Mouse (Mus musculus): ENCODE measurements around the gene Chia1. TPM values are rescaled to one million over a fixed set of nuclear protein-coding genes. Genes with fewer than 3 reads are reported as not detected.
"Not testable (repeated sequence)": the region's sequence is repeated elsewhere in the genome, so short reads cannot be mapped to it uniquely, and the experiment has no call there.

Gene Chia1
- total and polyA plus RNA-seq, 3 experiments: not detected

DNA sequence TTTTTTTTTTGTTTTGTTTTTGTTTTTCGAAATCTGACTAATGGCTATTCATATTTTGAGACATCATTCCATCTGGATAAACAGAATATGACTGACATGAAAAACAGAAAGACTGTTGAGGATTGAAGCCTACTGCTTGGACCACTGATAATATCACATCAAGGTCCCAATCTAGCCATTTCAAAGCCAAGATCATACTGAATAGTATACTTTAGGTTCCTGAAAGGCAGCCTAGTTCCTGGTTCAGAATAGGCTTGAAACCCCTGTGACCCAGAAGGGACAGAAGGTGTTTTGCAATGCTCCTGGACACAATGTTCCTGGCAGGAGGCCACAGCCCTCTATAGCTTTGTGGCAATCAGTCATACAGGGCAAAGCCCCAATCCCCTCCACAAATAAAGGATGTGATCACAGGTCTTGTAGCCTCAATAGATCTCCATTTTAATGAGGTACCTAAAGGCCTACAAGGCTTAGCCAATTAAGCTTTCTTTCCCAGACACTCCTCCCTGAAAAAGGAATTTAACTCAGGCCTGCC, 57.6 kb downstream of the Chia1 start:
- H3K36me3 ChIP-seq (ENCODE audit: control insufficient read depth in 1 of 2, insufficient read depth in 2 of 2, low read length in 2 of 2): no peaks in the 10 kb centered on the region
- H3K27ac ChIP-seq (ENCODE audit: control insufficient read depth, low read depth, low read length): no peak overlapping the region
- H3K4me1 ChIP-seq (ENCODE audit: control insufficient read depth in 1 of 2, insufficient read depth in 2 of 2, low read length in 2 of 2): no peaks in the 10 kb centered on the region
- H3K27me3 ChIP-seq (ENCODE audit: control insufficient read depth in 1 of 2, insufficient read depth in 2 of 2, low read length in 2 of 2): no peaks in the 10 kb centered on the region
- TF ChIP-seq POLR2AphosphoS2 (IDR thresholded peaks at IDR 0.05; ENCODE audit: low read length) (no peak), ELF1 (IDR thresholded peaks at IDR 0.05; ENCODE audit: low read depth, low read length) (no peak), ZNF384 (IDR thresholded peaks at IDR 0.05; ENCODE audit: low read depth, low read length) (no peak), SIN3A (IDR thresholded peaks at IDR 0.05; ENCODE audit: low read length) (no peak)
- DNase-seq (ENCODE audit: low read depth, low spot score): no peak
- no peaks in the 10 kb centered on the region for H3K79me2 ChIP-seq (ENCODE audit: control insufficient read depth, insufficient read depth, low read length, poor library complexity)
- no peak overlapping the region for H3K9ac ChIP-seq (ENCODE audit: control insufficient read depth, low read depth, low read length, poor library complexity, severe bottlenecking)
- no peak overlapping the region for H3K4me3 ChIP-seq (ENCODE audit: control insufficient read depth in 1 of 2, insufficient read depth in 1 of 2, low read depth in 2 of 2, low read length in 2 of 2)
- H3K9me3 ChIP-seq (replicated peaks; ENCODE audit: insufficient read depth, low read length): no peaks in the 10 kb centered on the region

DNA sequence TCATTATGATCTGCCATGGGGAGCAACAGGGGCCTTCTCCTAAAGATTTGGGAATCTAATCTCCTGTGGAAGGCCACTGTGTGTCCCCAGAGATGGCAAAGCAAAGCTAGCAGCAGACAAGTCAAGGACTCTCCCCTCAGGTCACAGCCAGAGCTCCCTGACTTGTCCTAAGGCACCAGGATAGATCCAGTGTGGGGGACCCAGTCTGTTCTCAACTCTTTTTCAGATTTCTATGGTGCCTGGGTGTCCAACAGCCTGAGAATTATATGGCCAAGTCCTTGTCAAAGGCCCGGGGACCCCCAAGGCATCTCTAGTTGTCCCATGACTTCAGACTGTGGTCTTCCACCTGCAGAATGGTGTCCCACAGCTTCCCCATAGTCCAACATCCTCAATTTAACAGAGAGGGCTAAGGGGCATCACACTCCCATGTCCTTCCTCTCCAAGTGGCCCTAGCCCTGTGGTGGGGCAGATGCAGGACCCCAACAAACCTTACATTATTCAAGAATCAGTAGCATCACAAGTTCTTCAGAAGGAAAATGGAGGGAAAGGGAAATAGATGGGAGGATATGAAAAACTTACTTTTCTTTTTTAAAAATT, 58.2 kb downstream of the Chia1 start:
- H3K36me3 ChIP-seq (ENCODE audit: control insufficient read depth in 1 of 2, insufficient read depth in 2 of 2, low read length in 2 of 2): no peaks in the 10 kb centered on the region
- H3K27me3 ChIP-seq (ENCODE audit: control insufficient read depth in 1 of 2, insufficient read depth in 2 of 2, low read length in 2 of 2): no peaks in the 10 kb centered on the region
- no peak for DNase-seq (ENCODE audit: low read depth, low spot score)
- H3K9me3 ChIP-seq (replicated peaks; ENCODE audit: insufficient read depth, low read length): no peaks in the 10 kb centered on the region
- H3K27ac ChIP-seq (ENCODE audit: control insufficient read depth, low read depth, low read length): no peak overlapping the region
- no peak overlapping the region for H3K9ac ChIP-seq (ENCODE audit: control insufficient read depth, low read depth, low read length, poor library complexity, severe bottlenecking)
- H3K4me3 ChIP-seq (ENCODE audit: control insufficient read depth in 1 of 2, insufficient read depth in 1 of 2, low read depth in 2 of 2, low read length in 2 of 2): no peak overlapping the region
- TF ChIP-seq E2F4 (IDR thresholded peaks at IDR 0.05; ENCODE audit: borderline replicate concordance, low read depth, low read length) (no peak), GATA1 (IDR thresholded peaks at IDR 0.05; ENCODE audit: low read depth, low read length) (no peak), TCF12 (IDR thresholded peaks at IDR 0.05; ENCODE audit: low read depth, low read length) (no peak), RAD21 (IDR thresholded peaks at IDR 0.05; ENCODE audit: low read depth, low read length) (no peak), POLR2AphosphoS2 (IDR thresholded peaks at IDR 0.05; ENCODE audit: low read length) (no peak), USF2 (IDR thresholded peaks at IDR 0.05; ENCODE audit: borderline replicate concordance in 1 of 2, insufficient read depth in 1 of 2, low read depth in 1 of 2, low read length in 2 of 2) (no peak), CTCF (IDR thresholded peaks at IDR 0.05 in 2 of 3, conservative IDR thresholded peaks at IDR 0.05 in 1 of 3; ENCODE audit: control insufficient read depth in 1 of 3, insufficient read depth in 1 of 3, low read depth in 2 of 3, low read length in 3 of 3, poor library complexity in 1 of 3, severe bottlenecking in 1 of 3) (no peak), MEF2A (IDR thresholded peaks at IDR 0.05; ENCODE audit: extremely low read depth, insufficient replicate concordance, low read depth, low read length, poor library complexity, severe bottlenecking) (no peak), NELFE (IDR thresholded peaks at IDR 0.05; ENCODE audit: low read depth, low read length) (no peak)
- no peaks in the 10 kb centered on the region for H3K79me2 ChIP-seq (ENCODE audit: control insufficient read depth, insufficient read depth, low read length, poor library complexity)
- H3K4me1 ChIP-seq (ENCODE audit: control insufficient read depth in 1 of 2, insufficient read depth in 2 of 2, low read length in 2 of 2): no peaks in the 10 kb centered on the region

DNA sequence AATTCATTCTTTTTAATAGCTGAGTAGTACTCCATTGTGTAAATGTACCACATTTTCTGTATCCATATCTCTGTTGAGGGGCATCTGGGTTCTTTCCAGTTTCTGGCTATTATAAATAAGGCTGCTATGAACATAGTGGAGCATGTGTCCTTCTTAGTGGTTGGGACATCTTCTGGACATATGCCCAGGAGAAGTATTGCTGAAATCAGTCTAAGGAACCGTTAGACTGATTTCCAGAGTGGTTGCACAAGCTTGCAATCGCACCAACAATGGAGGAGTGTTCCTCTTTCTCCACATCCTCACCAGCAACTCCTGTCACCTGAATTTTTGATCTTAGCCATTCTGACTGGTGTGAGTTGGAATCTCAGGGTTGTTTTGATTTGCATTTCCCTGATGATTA, 59.5 kb downstream of the Chia1 start:
- not testable (repeated sequence) for H3K27ac ChIP-seq (ENCODE audit: control insufficient read depth, low read depth, low read length); DNase-seq (ENCODE audit: low read depth, low spot score); H3K4me1 ChIP-seq (ENCODE audit: control insufficient read depth in 1 of 2, insufficient read depth in 2 of 2, low read length in 2 of 2); H3K4me3 ChIP-seq (ENCODE audit: control insufficient read depth in 1 of 2, insufficient read depth in 1 of 2, low read depth in 2 of 2, low read length in 2 of 2); H3K79me2 ChIP-seq (ENCODE audit: control insufficient read depth, insufficient read depth, low read length, poor library complexity); H3K9me3 ChIP-seq (replicated peaks; ENCODE audit: insufficient read depth, low read length); H3K9ac ChIP-seq (ENCODE audit: control insufficient read depth, low read depth, low read length, poor library complexity, severe bottlenecking); H3K36me3 ChIP-seq (ENCODE audit: control insufficient read depth in 1 of 2, insufficient read depth in 2 of 2, low read length in 2 of 2); H3K27me3 ChIP-seq (ENCODE audit: control insufficient read depth in 1 of 2, insufficient read depth in 2 of 2, low read length in 2 of 2)

DNA sequence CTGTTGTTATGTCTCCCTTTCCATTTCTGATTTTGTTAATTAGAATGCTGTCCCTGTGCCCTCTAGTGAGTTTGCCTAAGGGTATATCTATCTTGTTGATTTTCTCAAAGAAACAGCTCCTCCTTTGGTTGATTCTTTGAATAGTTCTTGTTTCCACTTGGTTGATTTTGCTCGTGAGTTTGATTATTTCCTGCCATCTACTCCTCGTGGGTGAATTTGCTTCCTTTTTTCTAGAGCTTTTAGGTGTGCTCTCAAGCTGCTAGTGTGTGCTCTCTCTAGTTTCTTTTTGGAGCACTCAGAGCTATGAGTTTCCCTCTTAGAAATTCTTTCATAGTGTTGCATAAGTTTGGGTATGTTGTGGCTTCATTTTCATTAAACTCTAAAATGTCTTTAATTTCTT, 61.9 kb downstream of the Chia1 start:
- not testable (repeated sequence) for H3K27ac ChIP-seq (ENCODE audit: control insufficient read depth, low read depth, low read length); H3K9me3 ChIP-seq (replicated peaks; ENCODE audit: insufficient read depth, low read length); H3K9ac ChIP-seq (ENCODE audit: control insufficient read depth, low read depth, low read length, poor library complexity, severe bottlenecking); H3K27me3 ChIP-seq (ENCODE audit: control insufficient read depth in 1 of 2, insufficient read depth in 2 of 2, low read length in 2 of 2); H3K4me1 ChIP-seq (ENCODE audit: control insufficient read depth in 1 of 2, insufficient read depth in 2 of 2, low read length in 2 of 2); H3K4me3 ChIP-seq (ENCODE audit: control insufficient read depth in 1 of 2, insufficient read depth in 1 of 2, low read depth in 2 of 2, low read length in 2 of 2); H3K79me2 ChIP-seq (ENCODE audit: control insufficient read depth, insufficient read depth, low read length, poor library complexity); H3K36me3 ChIP-seq (ENCODE audit: control insufficient read depth in 1 of 2, insufficient read depth in 2 of 2, low read length in 2 of 2); DNase-seq (ENCODE audit: low read depth, low spot score)
